Mouse (Mus musculus): ENCODE results near the gene Aaas. TPM values are rescaled to one million over a fixed set of nuclear protein-coding genes. Genes with fewer than 3 reads are reported as not detected.

Aaas gene
- polyA plus RNA-seq (2015; fragmentation: Nextera tagmentation; extraction: Ambion mirVana), result 75.9 and 76.6 TPM in 2 replicates

- H3K4me3 ChIP-seq, result peak within 1 kb of the TSS; percentile 82
- H3K9me3 ChIP-seq, result no peaks in the 10 kb centered on the region
- H3K9ac ChIP-seq, result peak within 1 kb of the TSS; percentile 88
- WGBS, result under 1% methylated on average over 56 of the region's 56 CpGs
- peaks cover 15% of the 10 kb centered on the region for H3K4me1 ChIP-seq
- peaks cover 30% of the 10 kb centered on the region for H3K36me3 ChIP-seq
- peak; percentile 88 for ATAC-seq (ENCODE audit: low FRiP score, low read depth)
- no peaks in the 10 kb centered on the region for H3K27me3 ChIP-seq
- peak within 1 kb of the TSS; percentile 65; the same call in 1 of the 2 replicates for H3K27ac ChIP-seq
- peak within 1 kb of the TSS; percentile 90 for H3K4me2 ChIP-seq (replicated peaks)
These were observed at the start of gene Aaas for GRCm38 (mm10) chr15:102350138-102350941. TSS of gene Aaas (minus strand) at chr15:102350771.

GRCm38 (mm10) chr15:102399229-102400221, 49.0 kb upstream of the Aaas start:
- no peaks in the 10 kb centered on the region for H3K9me3 ChIP-seq
- peak overlapping the region; percentile 73 for H3K9ac ChIP-seq
- 2% methylated on average over 34 of the region's 34 CpGs for WGBS
- peak overlapping the region; percentile 52 for H3K4me3 ChIP-seq
- H3K36me3 ChIP-seq, result no peaks in the 10 kb centered on the region
- peak overlapping the region; percentile 68 for H3K4me2 ChIP-seq (replicated peaks)
- peak; percentile 81; the same call in 1 of the 2 replicates for ATAC-seq (ENCODE audit: low FRiP score, low read depth)
- peak overlapping the region; percentile 87 for H3K27ac ChIP-seq
- H3K27me3 ChIP-seq, result no peaks in the 10 kb centered on the region
- peaks cover 19% of the 10 kb centered on the region for H3K4me1 ChIP-seq

GRCm38 (mm10) chr15:102398629-102399028, 48.1 kb upstream of the Aaas start:
- peak overlapping the region; percentile 55; the same call in 1 of the 2 replicates for H3K27ac ChIP-seq

GRCm38 (mm10) chr15:102395061-102395460, 44.5 kb upstream of the Aaas start:
- no peak for ATAC-seq (ENCODE audit: low FRiP score, low read depth)
- Histone ChIP-seq H3K9ac (0 out of 2 replicates have a peak overlapping the region, but pooled peaks have one; percentile 25), H3K36me3 (no peaks in the 10 kb centered on the region), H3K27me3 (no peaks in the 10 kb centered on the region), H3K4me2 (replicated peaks) (no peak overlapping the region), H3K4me3 (no peak overlapping the region), H3K27ac (peak overlapping the region; percentile 16; the same call in 1 of the 2 replicates), H3K4me1 (peaks cover 19% of the 10 kb centered on the region), H3K9me3 (no peaks in the 10 kb centered on the region)
- 5% methylated on average over 3 of the region's 3 CpGs for WGBS

More at GRCm38 (mm10) chr15:102398629-102399028, 48.1 kb upstream of the Aaas start:
- ATAC-seq (ENCODE audit: low FRiP score, low read depth), result no peak
- Histone ChIP-seq H3K4me2 (replicated peaks) (peak overlapping the region; percentile 68), H3K27me3 (no peaks in the 10 kb centered on the region), H3K9ac (no peak overlapping the region), H3K36me3 (no peaks in the 10 kb centered on the region), H3K4me1 (peaks cover 19% of the 10 kb centered on the region), H3K9me3 (no peaks in the 10 kb centered on the region), H3K4me3 (peak overlapping the region; percentile 52; the same call in 1 of the 2 replicates)
- WGBS, result 17% methylated on average over 5 of the region's 5 CpGs

- no peaks in the 10 kb centered on the region for H3K27me3 ChIP-seq
- H3K4me1 ChIP-seq, result peaks cover 12% of the 10 kb centered on the region
- ATAC-seq (ENCODE audit: low FRiP score, low read depth), result no peak
- H3K4me2 ChIP-seq (replicated peaks), result no peak overlapping the region
- no peak overlapping the region for H3K9ac ChIP-seq
- H3K36me3 ChIP-seq, result no peaks in the 10 kb centered on the region
- no peak overlapping the region for H3K4me3 ChIP-seq
- H3K9me3 ChIP-seq, result no peaks in the 10 kb centered on the region
- no peak overlapping the region for H3K27ac ChIP-seq
These were observed 43.0 kb upstream of the Aaas start for GRCm38 (mm10) chr15:102393584-102394014.

GRCm38 (mm10) chr15:102392520-102392919, 41.9 kb upstream of the Aaas start:
- 60% methylated on average over 2 of the region's 2 CpGs for WGBS
- Histone ChIP-seq H3K36me3 (no peaks in the 10 kb centered on the region), H3K9ac (no peak overlapping the region), H3K27ac (no peak overlapping the region), H3K4me1 (peaks cover 9% of the 10 kb centered on the region), H3K27me3 (no peaks in the 10 kb centered on the region), H3K4me3 (no peak overlapping the region), H3K4me2 (replicated peaks) (no peak overlapping the region), H3K9me3 (no peaks in the 10 kb centered on the region)
- no peak for ATAC-seq (ENCODE audit: low FRiP score, low read depth)

GRCm38 (mm10) chr15:102388942-102389341, 38.4 kb upstream of the Aaas start:
- Histone ChIP-seq H3K9me3 (no peaks in the 10 kb centered on the region), H3K27ac (no peak overlapping the region)
- ATAC-seq (ENCODE audit: low FRiP score, low read depth), result no peak

GRCm38 (mm10) chr15:102386640-102387039, 36.1 kb upstream of the Aaas start:
- Histone ChIP-seq H3K4me3 (no peak overlapping the region), H3K4me1 (no peaks in the 10 kb centered on the region; the same call in 1 of the 2 replicates), H3K9ac (no peak overlapping the region), H3K27ac (no peak overlapping the region), H3K36me3 (no peaks in the 10 kb centered on the region), H3K9me3 (no peaks in the 10 kb centered on the region), H3K27me3 (no peaks in the 10 kb centered on the region), H3K4me2 (replicated peaks) (no peak overlapping the region)
- 51% methylated on average over 9 of the region's 9 CpGs for WGBS
- no peak for ATAC-seq (ENCODE audit: low FRiP score, low read depth)

More at GRCm38 (mm10) chr15:102388942-102389341, 38.4 kb upstream of the Aaas start:
- H3K36me3 ChIP-seq, result no peaks in the 10 kb centered on the region
- H3K9ac ChIP-seq, result no peak overlapping the region
- H3K4me3 ChIP-seq, result no peak overlapping the region
- no peaks in the 10 kb centered on the region for H3K4me1 ChIP-seq
- H3K4me2 ChIP-seq (replicated peaks), result no peak overlapping the region
- 78% methylated on average over 3 of the region's 3 CpGs for WGBS
- H3K27me3 ChIP-seq, result no peaks in the 10 kb centered on the region

GRCm38 (mm10) chr15:102383671-102384070, 33.1 kb upstream of the Aaas start:
- no peak overlapping the region for H3K9ac ChIP-seq
- no peaks in the 10 kb centered on the region for H3K9me3 ChIP-seq
- no peaks in the 10 kb centered on the region for H3K27me3 ChIP-seq
- 88% methylated on average over 6 of the region's 6 CpGs for WGBS
- H3K4me1 ChIP-seq, result no peaks in the 10 kb centered on the region; the same call in 1 of the 2 replicates
- ATAC-seq (ENCODE audit: low FRiP score, low read depth), result no peak
- H3K36me3 ChIP-seq, result no peaks in the 10 kb centered on the region
- H3K4me3 ChIP-seq, result no peak overlapping the region
- no peak overlapping the region for H3K4me2 ChIP-seq (replicated peaks)
- no peak overlapping the region for H3K27ac ChIP-seq

GRCm38 (mm10) chr15:102381575-102381974, 31.0 kb upstream of the Aaas start:
- no peaks in the 10 kb centered on the region for H3K36me3 ChIP-seq
- no peak overlapping the region for H3K27ac ChIP-seq
- ATAC-seq (ENCODE audit: low FRiP score, low read depth), result peak; percentile 62; the same call in 1 of the 2 replicates
- 2% methylated on average over 7 of the region's 7 CpGs for WGBS
- no peak overlapping the region for H3K4me2 ChIP-seq (replicated peaks)
- no peak overlapping the region for H3K9ac ChIP-seq
- H3K9me3 ChIP-seq, result no peaks in the 10 kb centered on the region
- H3K4me3 ChIP-seq, result no peak overlapping the region
- peaks cover 17% of the 10 kb centered on the region for H3K4me1 ChIP-seq
- no peaks in the 10 kb centered on the region for H3K27me3 ChIP-seq

GRCm38 (mm10) chr15:102377810-102378262, 27.3 kb upstream of the Aaas start:
- Histone ChIP-seq H3K4me3 (peak overlapping the region; percentile 66), H3K9ac (peak overlapping the region; percentile 53)
- ATAC-seq (ENCODE audit: low FRiP score, low read depth), result peak; percentile 46; the same call in 1 of the 2 replicates

More at GRCm38 (mm10) chr15:102377810-102378262, 27.3 kb upstream of the Aaas start:
- Histone ChIP-seq H3K36me3 (no peaks in the 10 kb centered on the region), H3K27ac (peak overlapping the region; percentile 87), H3K27me3 (no peaks in the 10 kb centered on the region), H3K4me2 (replicated peaks) (peak overlapping the region; percentile 91), H3K4me1 (peaks cover 23% of the 10 kb centered on the region), H3K9me3 (no peaks in the 10 kb centered on the region)
- WGBS, result 2% methylated on average over 10 of the region's 10 CpGs
